Mouse (Mus musculus): Measurements from ENCODE around the gene Med29. TPM values are rescaled to one million over a fixed set of nuclear protein-coding genes. Genes with fewer than 3 reads are reported as not detected.
A peak's percentile ranks its signal among the peaks of the same experiment; 100 is the strongest.

Gene Med29
- total RNA-seq, 1 experiment, result 50.8 TPM

DNA sequence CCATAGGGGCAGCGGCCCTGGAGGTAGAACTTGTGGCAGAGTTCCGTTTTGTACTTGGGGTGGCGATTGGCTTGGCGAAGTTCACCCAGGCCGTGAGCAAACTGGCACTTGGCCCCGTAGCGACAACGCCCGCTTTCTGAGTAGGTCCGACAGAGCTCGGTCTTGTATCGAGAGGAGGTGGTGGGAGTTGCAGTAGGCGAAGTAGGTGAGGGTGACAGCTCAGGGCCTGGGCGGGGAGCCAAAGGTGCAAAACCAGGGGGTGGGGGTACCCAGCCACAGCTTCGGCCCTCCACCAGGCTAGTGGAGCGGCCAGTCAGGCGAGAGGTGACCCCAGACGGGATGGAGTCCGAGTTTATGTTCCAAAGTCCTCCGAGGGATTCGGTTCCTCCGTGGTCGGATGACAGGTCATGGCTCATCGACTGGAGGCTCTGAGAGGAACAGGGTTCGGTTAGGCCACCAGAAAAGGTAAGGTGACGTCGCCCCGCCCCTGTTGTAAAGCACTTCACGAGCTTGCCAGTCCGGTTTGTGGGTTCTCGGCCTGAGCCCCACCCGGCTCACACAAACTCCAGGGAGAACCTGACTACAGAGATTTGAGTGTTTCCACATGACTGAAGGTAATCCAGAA is 14.3 kb downstream of the Med29 start:
- in situ Hi-C loops (cut with MboI; ENCODE audit: low sequenced_read_pairs in 2 of 2, unreplicated experiment in 2 of 2), result no loop called here
- no peaks in the 10 kb centered on the region for H3K9me3 ChIP-seq (ENCODE audit: control insufficient read depth, insufficient read depth, low read depth, low read length)
- H3K4me1 ChIP-seq (ENCODE audit: control insufficient read depth in 2 of 2, insufficient read depth in 2 of 2, low read length in 2 of 2, poor library complexity in 1 of 2), result peaks cover 15 to 20% of the 10 kb centered on the region in 2 experiments; a peak in 3 of 4 replicates
- DNase-seq (ENCODE audit: low read depth, low spot score), result no peak
- peak overlapping the region; percentile 76 to 87 for H3K4me3 ChIP-seq (ENCODE audit: insufficient read depth in 1 of 2, low read depth in 1 of 2, low read length in 2 of 2, poor library complexity in 1 of 2, severe bottlenecking in 1 of 2)
- peak overlapping the region; percentile 85 for H3K9ac ChIP-seq (ENCODE audit: insufficient read depth, low read depth, low read length, poor library complexity, severe bottlenecking)
- H3K36me3 ChIP-seq (ENCODE audit: control insufficient read depth, insufficient read depth, low read length, poor library complexity, severe bottlenecking), result peaks cover 10% of the 10 kb centered on the region
- peak overlapping the region; percentile 17; the same call in 1 of the 2 replicates for H3K27ac ChIP-seq (ENCODE audit: insufficient read depth, low read depth, low read length, poor library complexity, severe bottlenecking)
- no peak for TF ChIP-seq CHD2 (IDR thresholded peaks at IDR 0.05; ENCODE audit: low read depth, low read length)
- no peak for TF ChIP-seq MAFK (IDR thresholded peaks at IDR 0.05; ENCODE audit: insufficient read depth, low read depth, low read length)
- TF ChIP-seq HCFC1 (IDR thresholded peaks at IDR 0.05; ENCODE audit: borderline replicate concordance, insufficient read depth, low read length), result no peak
- no peak for TF ChIP-seq ZNF384 (IDR thresholded peaks at IDR 0.05; ENCODE audit: low read depth, low read length)
- TF ChIP-seq ZC3H11A (IDR thresholded peaks at IDR 0.05; ENCODE audit: borderline replicate concordance, low read depth, low read length), result no peak

DNA sequence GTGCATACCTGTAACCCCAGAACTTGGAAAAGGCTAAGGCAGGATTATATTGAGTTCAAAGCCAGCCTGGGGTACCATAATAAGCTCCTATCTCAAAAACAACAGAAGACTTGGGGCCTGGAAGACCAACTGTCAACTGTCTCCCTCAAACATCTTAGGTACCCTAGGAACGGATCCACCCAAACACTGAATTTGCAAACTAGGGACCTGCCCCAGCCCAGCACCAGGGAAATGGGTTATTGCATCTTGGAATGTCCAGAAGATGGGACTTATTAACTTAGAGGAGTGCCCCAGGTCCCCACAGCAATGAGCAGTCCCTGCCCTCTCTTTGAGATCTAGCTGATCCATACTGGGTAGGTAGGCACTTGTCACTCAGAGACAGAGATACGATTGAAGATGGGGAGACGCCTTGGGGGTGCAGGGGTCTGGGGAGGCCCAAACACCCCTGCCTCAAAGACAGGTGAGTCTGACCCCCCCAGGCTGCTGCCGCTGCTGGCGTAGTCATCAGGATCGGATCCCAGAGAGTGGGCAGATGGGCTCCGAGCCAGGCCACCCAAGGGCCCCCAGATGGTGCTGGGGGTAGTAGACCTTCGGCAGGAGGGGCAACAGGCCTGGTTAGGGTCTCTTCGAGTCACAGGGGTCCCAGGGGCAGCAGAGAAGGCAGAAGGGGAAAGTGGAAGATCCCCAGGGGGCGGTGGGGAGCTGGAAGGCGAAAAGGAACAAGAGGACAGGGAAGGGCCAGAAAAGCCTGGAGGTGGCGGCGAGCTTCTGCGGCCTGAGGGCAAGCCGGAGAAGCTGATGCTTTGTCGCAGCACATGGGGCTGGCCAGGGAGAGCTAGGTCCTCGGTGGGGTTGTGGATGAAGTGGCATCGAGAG is 15.1 kb downstream of the Med29 start:
- Histone ChIP-seq H3K4me1 (ENCODE audit: control insufficient read depth in 2 of 2, insufficient read depth in 2 of 2, low read length in 2 of 2, poor library complexity in 1 of 2) (peaks cover 10 to 20% of the 10 kb centered on the region in 2 experiments; a peak in 2 of 4 replicates), H3K27ac (ENCODE audit: insufficient read depth, low read depth, low read length, poor library complexity, severe bottlenecking) (peak overlapping the region; percentile 17; the same call in 1 of the 2 replicates), H3K9ac (ENCODE audit: insufficient read depth, low read depth, low read length, poor library complexity, severe bottlenecking) (peak overlapping the region; percentile 85), H3K4me3 (ENCODE audit: insufficient read depth in 1 of 2, low read depth in 1 of 2, low read length in 2 of 2, poor library complexity in 1 of 2, severe bottlenecking in 1 of 2) (peak overlapping the region; percentile 76 to 87), H3K36me3 (ENCODE audit: control insufficient read depth, insufficient read depth, low read length, poor library complexity, severe bottlenecking) (peaks cover 10% of the 10 kb centered on the region), H3K9me3 (ENCODE audit: control insufficient read depth, insufficient read depth, low read depth, low read length) (no peaks in the 10 kb centered on the region)
- DNase-seq (ENCODE audit: low read depth, low spot score), result no peak
- no peak for TF ChIP-seq CHD2 (IDR thresholded peaks at IDR 0.05; ENCODE audit: low read depth, low read length)
- no peak for TF ChIP-seq ZNF384 (IDR thresholded peaks at IDR 0.05; ENCODE audit: low read depth, low read length)
- TF ChIP-seq MAFK (IDR thresholded peaks at IDR 0.05; ENCODE audit: insufficient read depth, low read depth, low read length), result no peak
- no peak for TF ChIP-seq HCFC1 (IDR thresholded peaks at IDR 0.05; ENCODE audit: borderline replicate concordance, insufficient read depth, low read length)
- no peak for TF ChIP-seq ZC3H11A (IDR thresholded peaks at IDR 0.05; ENCODE audit: borderline replicate concordance, low read depth, low read length)
- in situ Hi-C loops (cut with MboI; ENCODE audit: low sequenced_read_pairs in 2 of 2, unreplicated experiment in 2 of 2), result no loop called here

DNA sequence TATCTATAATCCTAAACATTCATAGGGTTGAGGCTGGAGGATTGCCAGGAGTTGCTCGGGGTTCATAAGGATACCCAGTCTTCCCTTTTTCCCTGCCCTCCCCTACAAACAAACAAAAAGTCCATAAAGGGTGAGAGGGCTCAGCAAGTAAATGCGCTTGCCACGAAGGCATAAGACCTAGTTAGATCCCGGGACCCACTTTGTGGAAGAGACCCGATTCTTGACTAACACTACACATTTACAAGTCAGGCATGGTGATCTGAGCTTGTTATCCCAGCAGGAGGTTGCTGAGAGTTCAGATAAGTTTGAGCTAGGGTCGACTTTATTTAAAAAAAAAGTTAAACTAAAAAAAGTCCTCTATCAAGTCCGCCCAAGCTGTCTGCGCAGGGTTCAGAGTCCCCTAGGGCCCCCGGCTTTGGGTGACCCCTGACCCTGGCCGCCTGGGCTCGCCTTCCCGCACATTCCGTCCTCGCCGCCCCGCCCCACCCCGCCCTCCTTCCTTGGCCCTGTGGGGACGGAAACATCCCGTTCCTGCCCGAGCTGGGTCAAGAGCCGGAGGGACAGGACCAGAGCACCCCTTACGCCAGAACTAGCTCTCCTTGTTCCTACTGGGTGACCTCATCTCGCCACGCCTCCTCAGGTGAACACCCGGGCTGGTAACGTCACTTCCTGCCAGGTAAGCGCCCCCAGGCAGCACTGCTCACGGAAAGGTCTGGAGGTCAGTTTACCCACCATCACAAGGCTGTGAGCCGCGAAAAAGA is 16.3 kb downstream of the Med29 start:
- Histone ChIP-seq H3K9me3 (ENCODE audit: control insufficient read depth, insufficient read depth, low read depth, low read length) (no peaks in the 10 kb centered on the region), H3K4me1 (ENCODE audit: control insufficient read depth in 2 of 2, insufficient read depth in 2 of 2, low read length in 2 of 2, poor library complexity in 1 of 2) (peaks cover 5 to 13% of the 10 kb centered on the region in 2 experiments; a peak in 2 of 4 replicates)
- no peak for DNase-seq (ENCODE audit: low read depth, low spot score)

DNA sequence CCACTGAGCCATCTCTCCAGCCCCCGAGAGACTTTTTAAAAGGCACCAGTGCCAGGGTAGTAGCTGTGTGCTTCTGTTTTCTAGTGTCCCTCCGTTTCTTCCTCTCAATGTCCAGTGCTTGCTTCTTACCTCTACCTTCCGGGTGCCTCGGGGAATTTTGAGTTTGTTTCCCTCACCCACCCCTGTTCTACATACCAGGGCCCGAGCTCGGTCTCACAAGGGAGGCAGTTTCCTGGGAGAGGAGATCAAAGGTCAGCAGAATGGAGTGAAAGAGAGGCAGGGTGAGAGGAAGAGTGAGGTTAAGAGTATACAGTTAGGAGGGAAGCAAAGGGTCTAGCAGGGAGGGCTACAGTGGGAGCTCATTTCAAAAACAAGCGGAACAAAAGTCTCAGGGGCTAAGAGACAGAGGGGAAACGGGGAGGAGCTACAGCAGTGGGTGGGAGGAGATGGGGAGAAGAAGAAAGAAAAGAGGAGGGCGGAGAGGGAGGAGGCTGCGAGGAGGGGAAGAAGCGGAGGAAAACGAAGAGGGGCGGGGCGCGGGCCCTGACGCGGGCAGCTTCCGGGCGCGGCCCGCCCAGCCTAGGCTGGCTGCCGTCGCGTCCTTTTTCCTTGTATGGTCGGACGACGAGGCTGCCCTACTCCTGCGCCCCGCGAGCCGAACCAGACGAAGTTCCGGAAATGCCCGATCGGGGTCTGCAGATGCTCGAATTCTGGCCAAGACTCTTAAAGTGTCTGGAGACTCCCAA is 17.2 kb downstream of the Med29 start:
- Histone ChIP-seq H3K36me3 (ENCODE audit: control insufficient read depth, insufficient read depth, low read length, poor library complexity, severe bottlenecking) (peaks cover 10% of the 10 kb centered on the region), H3K4me1 (ENCODE audit: control insufficient read depth in 2 of 2, insufficient read depth in 2 of 2, low read length in 2 of 2, poor library complexity in 1 of 2) (peaks cover 0 to 14% of the 10 kb centered on the region in 2 experiments; a peak in 2 of 4 replicates), H3K9me3 (ENCODE audit: control insufficient read depth, insufficient read depth, low read depth, low read length) (no peaks in the 10 kb centered on the region), H3K9ac (ENCODE audit: insufficient read depth, low read depth, low read length, poor library complexity, severe bottlenecking) (peak overlapping the region; percentile 81), H3K27ac (ENCODE audit: insufficient read depth, low read depth, low read length, poor library complexity, severe bottlenecking) (peak overlapping the region; percentile 91), H3K4me3 (ENCODE audit: insufficient read depth in 1 of 2, low read depth in 1 of 2, low read length in 2 of 2, poor library complexity in 1 of 2, severe bottlenecking in 1 of 2) (peak overlapping the region; percentile 59 to 87)
- in situ Hi-C loops (cut with MboI; ENCODE audit: low sequenced_read_pairs in 2 of 2, unreplicated experiment in 2 of 2), result no loop called here
- TF ChIP-seq MAFK (IDR thresholded peaks at IDR 0.05; ENCODE audit: insufficient read depth, low read depth, low read length) (no peak), CHD2 (IDR thresholded peaks at IDR 0.05; ENCODE audit: low read depth, low read length) (no peak), ZC3H11A (IDR thresholded peaks at IDR 0.05; ENCODE audit: borderline replicate concordance, low read depth, low read length) (no peak), ZNF384 (IDR thresholded peaks at IDR 0.05; ENCODE audit: low read depth, low read length) (no peak), HCFC1 (IDR thresholded peaks at IDR 0.05; ENCODE audit: borderline replicate concordance, insufficient read depth, low read length) (no peak)
- DNase-seq (ENCODE audit: low read depth, low spot score), result peak; percentile 95

More for the DNA sequence above, 16.3 kb downstream of the Med29 start:
- Histone ChIP-seq H3K27ac (ENCODE audit: insufficient read depth, low read depth, low read length, poor library complexity, severe bottlenecking) (peak overlapping the region; percentile 91), H3K36me3 (ENCODE audit: control insufficient read depth, insufficient read depth, low read length, poor library complexity, severe bottlenecking) (peaks cover 10% of the 10 kb centered on the region), H3K9ac (ENCODE audit: insufficient read depth, low read depth, low read length, poor library complexity, severe bottlenecking) (peak overlapping the region; percentile 81), H3K4me3 (ENCODE audit: insufficient read depth in 1 of 2, low read depth in 1 of 2, low read length in 2 of 2, poor library complexity in 1 of 2, severe bottlenecking in 1 of 2) (peak overlapping the region; percentile 59 to 87)
- 0 out of 2 replicates have a peak, but pooled peaks have one; percentile 12 for TF ChIP-seq CHD2 (IDR thresholded peaks at IDR 0.05; ENCODE audit: low read depth, low read length)
- TF ChIP-seq ZNF384 (IDR thresholded peaks at IDR 0.05; ENCODE audit: low read depth, low read length), result no peak
- TF ChIP-seq HCFC1 (IDR thresholded peaks at IDR 0.05; ENCODE audit: borderline replicate concordance, insufficient read depth, low read length), result 0 out of 2 replicates have a peak, but pooled peaks have one; percentile 11
- in situ Hi-C loops (cut with MboI; ENCODE audit: low sequenced_read_pairs in 2 of 2, unreplicated experiment in 2 of 2), result no loop called here

Measured in ES-E14 (cell line).